Mouse (Mus musculus) MEL (cell line): ENCODE results near the gene Mgat4b. TPM values are rescaled to one million over a fixed set of nuclear protein-coding genes. Genes with fewer than 3 reads are reported as not detected.

Experiments
- DNase-seq: peaks from one replicate; pipeline ENCODE4 v3.0.0; 2011; ENCODE audit warnings: low read depth, low spot score
- H3K27ac ChIP-seq: 2 replicates; pipeline ENCODE4 v1.5.1; 2012; ENCODE audit warnings: low read depth, mild to moderate bottlenecking, control low read depth, low read length, moderate library complexity; ENCODE audit not compliant: control insufficient read depth
- H3K27me3 ChIP-seq, 2 experiments: fragments of 150-350 bp in 1 of 2; sonication (generic) in 1 of 2; 2 replicates each; pipeline ENCODE4 v1.6.1; 2012; ENCODE audit warnings: low read length in 2 of 2, mild to moderate bottlenecking in 2 of 2, improper control_type of control experiment in 1 of 2, moderate library complexity in 1 of 2; ENCODE audit not compliant: insufficient read depth in 2 of 2, control insufficient read depth in 1 of 2
- H3K36me3 ChIP-seq, 2 experiments: 2 replicates each; pipeline ENCODE4 v1.6.1; 2012 to 2014; ENCODE audit warnings: low read length in 2 of 2, improper control_type of control experiment in 1 of 2, inconsistent platforms in 1 of 2, mild to moderate bottlenecking in 1 of 2; ENCODE audit not compliant: insufficient read depth in 2 of 2, control insufficient read depth in 1 of 2
- H3K4me1 ChIP-seq, 2 experiments: fragments of 150-350 bp in 1 of 2; sonication (generic) in 1 of 2; 2 replicates each; pipeline ENCODE4 v1.6.1; 2012; ENCODE audit warnings: low read length in 2 of 2, improper control_type of control experiment in 1 of 2, mild to moderate bottlenecking in 1 of 2; ENCODE audit not compliant: insufficient read depth in 2 of 2, control insufficient read depth in 1 of 2
- H3K4me3 ChIP-seq, 2 experiments: fragments of 150-350 bp in 1 of 2; sonication (generic) in 1 of 2; 2 replicates each; pipeline ENCODE4 v1.5.1; 2012; ENCODE audit warnings: low read depth in 2 of 2, low read length in 2 of 2, mild to moderate bottlenecking in 2 of 2, moderate library complexity in 2 of 2, control low read depth in 1 of 2, improper control_type of control experiment in 1 of 2; ENCODE audit not compliant: control insufficient read depth in 1 of 2, insufficient read depth in 1 of 2
- H3K79me2 ChIP-seq: 2 replicates; pipeline ENCODE4 v1.6.1; 2012; ENCODE audit warnings: mild to moderate bottlenecking, low read length, moderate library complexity; ENCODE audit not compliant: control insufficient read depth, poor library complexity, insufficient read depth
- H3K9ac ChIP-seq: 2 replicates; pipeline ENCODE4 v1.6.1; 2012; ENCODE audit warnings: low read depth, mild to moderate bottlenecking, control low read depth, low read length, moderate library complexity; ENCODE audit not compliant: control insufficient read depth, poor library complexity, severe bottlenecking
- H3K9me3 ChIP-seq: fragments of 150-350 bp; sonication (generic); replicated peaks from 2 replicates; pipeline ENCODE4 v1.6.1; 2012; ENCODE audit warnings: mild to moderate bottlenecking, low read length, improper control_type of control experiment, moderate library complexity; ENCODE audit not compliant: insufficient read depth
- BHLHE40 ChIP-seq: IDR thresholded peaks from 2 replicates; pipeline ENCODE4 v1.6.1; 2012; ENCODE audit warnings: low read depth, mild to moderate bottlenecking, inconsistent platforms, low read length, improper control_type of control experiment, borderline replicate concordance
- CHD1 ChIP-seq: IDR thresholded peaks from 2 replicates; pipeline ENCODE4 v1.6.1; 2012; ENCODE audit warnings: low read depth, mild to moderate bottlenecking, inconsistent platforms, low read length, improper control_type of control experiment
- CHD2 ChIP-seq: IDR thresholded peaks from 2 replicates; pipeline ENCODE4 v1.6.1; 2011; ENCODE audit warnings: low read length, improper control_type of control experiment
- MAX ChIP-seq: IDR thresholded peaks from 2 replicates; pipeline ENCODE4 v1.6.1; 2011; ENCODE audit warnings: low read length, improper control_type of control experiment
- MAZ ChIP-seq: IDR thresholded peaks from 2 replicates; pipeline ENCODE4 v1.6.1; 2012; ENCODE audit warnings: low read depth, mild to moderate bottlenecking, inconsistent platforms, low read length, improper control_type of control experiment
- NELFE ChIP-seq: IDR thresholded peaks from 2 replicates; pipeline ENCODE4 v1.6.1; 2011; ENCODE audit warnings: low read depth, low read length, improper control_type of control experiment
- POLR2A ChIP-seq, 2 experiments: IDR thresholded peaks; 2 replicates each; pipeline ENCODE4 v1.6.1; 2011 to 2012; ENCODE audit warnings: low read length in 2 of 2, mild to moderate bottlenecking in 2 of 2, control low read depth in 1 of 2, improper control_type of control experiment in 1 of 2, low read depth in 1 of 2, moderate library complexity in 1 of 2; ENCODE audit not compliant: control insufficient read depth in 1 of 2, insufficient read depth in 1 of 2, poor library complexity in 1 of 2
- RAD21 ChIP-seq: IDR thresholded peaks from 2 replicates; pipeline ENCODE4 v1.6.1; 2011; ENCODE audit warnings: mild to moderate bottlenecking, low read depth, low read length, improper control_type of control experiment
- TAL1 ChIP-seq: IDR thresholded peaks from 2 replicates; pipeline ENCODE4 v1.6.1; 2012; ENCODE audit warnings: mild to moderate bottlenecking, inconsistent platforms, low read length, moderate library complexity, mixed read lengths
- TCF12 ChIP-seq: IDR thresholded peaks from 2 replicates; pipeline ENCODE4 v1.6.1; 2014; ENCODE audit warnings: low read depth, mild to moderate bottlenecking, inconsistent platforms, low read length, improper control_type of control experiment, moderate library complexity
- UBTF ChIP-seq: IDR thresholded peaks from 2 replicates; pipeline ENCODE4 v1.6.1; 2012; ENCODE audit warnings: low read depth, mild to moderate bottlenecking, inconsistent platforms, low read length, improper control_type of control experiment, moderate library complexity, borderline replicate concordance; ENCODE audit not compliant: insufficient read depth
- ZC3H11A ChIP-seq: IDR thresholded peaks from 2 replicates; pipeline ENCODE4 v1.6.1; 2012; ENCODE audit warnings: low read depth, mild to moderate bottlenecking, inconsistent platforms, low read length, improper control_type of control experiment
- ZKSCAN1 ChIP-seq: IDR thresholded peaks from 2 replicates; pipeline ENCODE4 v1.6.1; 2012; ENCODE audit warnings: low read depth, mild to moderate bottlenecking, inconsistent platforms, low read length, improper control_type of control experiment, moderate library complexity
- ZNF384 ChIP-seq: IDR thresholded peaks from 2 replicates; pipeline ENCODE4 v1.6.1; 2012; ENCODE audit warnings: low read depth, mild to moderate bottlenecking, inconsistent platforms, low read length, improper control_type of control experiment
- polyA plus RNA-seq, 2 experiments: library from polyadenylated mRNA; stranded (reverse) in 1 of 2; unstranded in 1 of 2; fragments of >175 nt in 1 of 2; fragments of >200 nt in 1 of 2; gene quantifications; 2 replicates each; pipeline versions ENCODE4 v1.2.1 to v1.2.4; 2012; ENCODE audit warnings: low replicate concordance in 2 of 2, low read depth in 1 of 2; ENCODE audit not compliant: insufficient read length in 2 of 2, insufficient read depth in 1 of 2, missing spikeins in 1 of 2
- total RNA-seq: library from RNA; depleted of rRNA; stranded (reverse); fragments of 300-350 nt; gene quantifications from 2 replicates; pipeline ENCODE4 v1.2.3, GENCODE M21; 2012

Gene Mgat4b
- total and polyA plus RNA-seq, 3 experiments = 33.7 to 69.4 TPM; not detected in 1

- no peak for TF ChIP-seq BHLHE40
- no peak for TF ChIP-seq NELFE
- peak; percentile 19 for TF ChIP-seq ZNF384
- no peak for TF ChIP-seq UBTF
- Histone ChIP-seq H3K27me3 (no peaks in the 10 kb centered on the region), H3K4me1 (no peaks in the 10 kb centered on the region), H3K27ac (no peak overlapping the region), H3K9me3 (no peaks in the 10 kb centered on the region), H3K9ac (no peak overlapping the region), H3K4me3 (no peak overlapping the region), H3K36me3 (no peaks in the 10 kb centered on the region), H3K79me2 (no peaks in the 10 kb centered on the region)
- no peak for DNase-seq
These were observed 18.4 kb upstream of the Mgat4b start for GRCm38 (mm10) chr11:50192278-50192677.

GRCm38 (mm10) chr11:50194070-50194469, 16.6 kb upstream of the Mgat4b start:
- H3K27ac ChIP-seq = no peak overlapping the region
- no peaks in the 10 kb centered on the region for H3K27me3 ChIP-seq
- no peaks in the 10 kb centered on the region for H3K79me2 ChIP-seq
- TF ChIP-seq MAZ (no peak), MAX (no peak), TAL1 (no peak), ZC3H11A (no peak)
- H3K9me3 ChIP-seq = no peaks in the 10 kb centered on the region
- no peaks in the 10 kb centered on the region for H3K4me1 ChIP-seq
- DNase-seq = no peak
- no peak overlapping the region for H3K9ac ChIP-seq
- no peaks in the 10 kb centered on the region; a peak in 1 of 4 replicates for H3K36me3 ChIP-seq
- no peak overlapping the region for H3K4me3 ChIP-seq

DNA sequence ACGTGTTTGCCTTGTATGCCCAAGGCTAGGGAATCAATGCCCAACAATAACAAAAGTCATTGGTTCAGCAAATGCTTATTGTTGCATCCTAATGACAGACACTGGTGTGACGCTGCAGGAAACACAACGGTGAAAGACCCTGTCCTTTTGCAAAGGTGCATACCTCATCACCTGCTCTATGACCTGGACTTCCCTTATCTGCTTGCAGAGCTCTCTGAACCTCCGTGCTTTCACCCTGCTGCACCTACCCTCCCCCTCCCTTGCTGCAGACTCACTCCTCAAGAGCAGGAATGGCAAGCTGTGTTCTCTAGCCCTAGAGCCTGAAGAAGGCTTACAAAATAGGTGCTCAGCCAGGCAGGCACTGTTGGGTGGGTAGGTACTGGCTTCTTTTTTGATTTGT, 15.9 kb upstream of the Mgat4b start:
- no peak overlapping the region for H3K27ac ChIP-seq
- no peak for TF ChIP-seq CHD1
- no peaks in the 10 kb centered on the region for H3K79me2 ChIP-seq
- H3K9me3 ChIP-seq = no peaks in the 10 kb centered on the region
- DNase-seq = no peak
- H3K4me1 ChIP-seq = no peaks in the 10 kb centered on the region
- no peaks in the 10 kb centered on the region for H3K27me3 ChIP-seq
- no peak overlapping the region for H3K9ac ChIP-seq
- no peak overlapping the region for H3K4me3 ChIP-seq
- no peaks in the 10 kb centered on the region; a peak in 1 of 4 replicates for H3K36me3 ChIP-seq

GRCm38 (mm10) chr11:50197500-50197899, 13.2 kb upstream of the Mgat4b start:
- TF ChIP-seq ZKSCAN1 (no peak), CHD2 (no peak), RAD21 (no peak), POLR2A (IDR thresholded peaks at IDR 0.05; ENCODE audit: control insufficient read depth in 1 of 2, insufficient read depth in 1 of 2, low read depth in 1 of 2, low read length in 2 of 2, poor library complexity in 1 of 2) (no peak), TCF12 (no peak)
- H3K27me3 ChIP-seq = no peaks in the 10 kb centered on the region
- peaks cover 0 to 25% of the 10 kb centered on the region in 2 experiments; a peak in 3 of 4 replicates for H3K36me3 ChIP-seq
- no peaks in the 10 kb centered on the region for H3K9me3 ChIP-seq
- DNase-seq = no peak
- H3K27ac ChIP-seq = no peak overlapping the region
- H3K79me2 ChIP-seq = no peaks in the 10 kb centered on the region
- no peak overlapping the region for H3K4me3 ChIP-seq
- H3K9ac ChIP-seq = no peak overlapping the region
- no peaks in the 10 kb centered on the region; a peak in 1 of 4 replicates for H3K4me1 ChIP-seq
